Mouse (Mus musculus): ENCODE data around the gene Eef1akmt1. TPM values are rescaled to one million over a fixed set of nuclear protein-coding genes. Genes with fewer than 3 reads are reported as not detected.

Gene Eef1akmt1
- polyA plus RNA-seq, 1 experiment from 2014 or later = 59.5 TPM

GRCm38 (mm10) chr14:57555471-57556070 lies 15.8 kb downstream of the Eef1akmt1 start:
- TF ChIP-seq CTCF (IDR thresholded peaks at IDR 0.05; ENCODE audit: low read depth) (no peak), EP300 (optimal IDR thresholded peaks at IDR 0.05) (no peak)
- H3K4me2 ChIP-seq (replicated peaks; ENCODE audit: low read depth) = no peak overlapping the region
- no peak overlapping the region for H3K4me3 ChIP-seq (ENCODE audit: low read depth, low read length)
- H3K27ac ChIP-seq (replicated peaks) = no peak overlapping the region
- H3K9me3 ChIP-seq (ENCODE audit: control insufficient read depth, low read length) = no peaks in the 10 kb centered on the region
- no peaks in the 10 kb centered on the region for H3K4me1 ChIP-seq (replicated peaks; ENCODE audit: control insufficient read depth, insufficient read depth)
- 85% methylated on average over 7 of the region's 7 CpGs for WGBS
- H3K36me3 ChIP-seq (ENCODE audit: control insufficient read depth, insufficient read depth, low read length) = no peaks in the 10 kb centered on the region
- no peaks in the 10 kb centered on the region for H3K27me3 ChIP-seq (ENCODE audit: control insufficient read depth, insufficient read depth, low read length)
- ATAC-seq (ENCODE audit: low FRiP score, low TSS enrichment) = no peak
- DNase-seq (ENCODE audit: low spot score) = no peak
- no peak overlapping the region for H3K9ac ChIP-seq (ENCODE audit: low read length)

- H3K9me3 ChIP-seq (ENCODE audit: control insufficient read depth, low read length) = no peaks in the 10 kb centered on the region
- no peak overlapping the region for H3K4me3 ChIP-seq (ENCODE audit: low read depth, low read length)
- H3K27ac ChIP-seq (replicated peaks) = no peak overlapping the region
- H3K9ac ChIP-seq (ENCODE audit: low read length) = no peak overlapping the region
- 84% methylated on average over 5 of the region's 5 CpGs for WGBS
- DNase-seq (ENCODE audit: low spot score) = no peak
- H3K4me2 ChIP-seq (replicated peaks; ENCODE audit: low read depth) = no peak overlapping the region
- ATAC-seq (ENCODE audit: low FRiP score, low TSS enrichment) = no peak
- TF ChIP-seq CTCF (IDR thresholded peaks at IDR 0.05; ENCODE audit: low read depth) (no peak), EP300 (optimal IDR thresholded peaks at IDR 0.05) (no peak)
- no peaks in the 10 kb centered on the region for H3K27me3 ChIP-seq (ENCODE audit: control insufficient read depth, insufficient read depth, low read length)
- H3K36me3 ChIP-seq (ENCODE audit: control insufficient read depth, insufficient read depth, low read length) = no peaks in the 10 kb centered on the region
- no peaks in the 10 kb centered on the region for H3K4me1 ChIP-seq (replicated peaks; ENCODE audit: control insufficient read depth, insufficient read depth)
Observed at GRCm38 (mm10) chr14:57554434-57554833, 17.0 kb downstream of the Eef1akmt1 start.

GRCm38 (mm10) chr14:57552945-57553344 lies 18.5 kb downstream of the Eef1akmt1 start:
- Histone ChIP-seq H3K27ac (replicated peaks) (no peak overlapping the region), H3K4me3 (ENCODE audit: low read depth, low read length) (no peak overlapping the region), H3K27me3 (ENCODE audit: control insufficient read depth, insufficient read depth, low read length) (no peaks in the 10 kb centered on the region), H3K36me3 (ENCODE audit: control insufficient read depth, insufficient read depth, low read length) (no peaks in the 10 kb centered on the region), H3K4me1 (replicated peaks; ENCODE audit: control insufficient read depth, insufficient read depth) (no peaks in the 10 kb centered on the region), H3K9me3 (ENCODE audit: control insufficient read depth, low read length) (no peaks in the 10 kb centered on the region), H3K9ac (ENCODE audit: low read length) (no peak overlapping the region), H3K4me2 (replicated peaks; ENCODE audit: low read depth) (no peak overlapping the region)
- DNase-seq (ENCODE audit: low spot score) = no peak
- TF ChIP-seq CTCF (IDR thresholded peaks at IDR 0.05; ENCODE audit: low read depth) = no peak
- no peak for TF ChIP-seq EP300 (optimal IDR thresholded peaks at IDR 0.05)
- no peak for ATAC-seq (ENCODE audit: low FRiP score, low TSS enrichment)

GRCm38 (mm10) chr14:57547062-57547461 lies 24.4 kb downstream of the Eef1akmt1 start:
- TF ChIP-seq CTCF (IDR thresholded peaks at IDR 0.05; ENCODE audit: low read depth) (no peak), EP300 (optimal IDR thresholded peaks at IDR 0.05) (no peak)
- H3K27me3 ChIP-seq (ENCODE audit: control insufficient read depth, insufficient read depth, low read length) = no peaks in the 10 kb centered on the region
- H3K4me2 ChIP-seq (replicated peaks; ENCODE audit: low read depth) = no peak overlapping the region
- no peaks in the 10 kb centered on the region for H3K36me3 ChIP-seq (ENCODE audit: control insufficient read depth, insufficient read depth, low read length)
- peak; percentile 66; the same call in 1 of the 2 replicates for ATAC-seq (ENCODE audit: low FRiP score, low TSS enrichment)
- no peak overlapping the region for H3K9ac ChIP-seq (ENCODE audit: low read length)
- H3K4me1 ChIP-seq (replicated peaks; ENCODE audit: control insufficient read depth, insufficient read depth) = no peaks in the 10 kb centered on the region
- DNase-seq (ENCODE audit: low spot score) = no peak
- WGBS = 27% methylated on average over 5 of the region's 5 CpGs
- H3K9me3 ChIP-seq (ENCODE audit: control insufficient read depth, low read length) = no peaks in the 10 kb centered on the region
- H3K4me3 ChIP-seq (ENCODE audit: low read depth, low read length) = no peak overlapping the region
- peak overlapping the region; percentile 74 for H3K27ac ChIP-seq (replicated peaks)

GRCm38 (mm10) chr14:57546557-57547021 lies 24.8 kb downstream of the Eef1akmt1 start:
- no peak overlapping the region for H3K4me3 ChIP-seq (ENCODE audit: low read depth, low read length)
- TF ChIP-seq EP300 (optimal IDR thresholded peaks at IDR 0.05) (no peak), CTCF (IDR thresholded peaks at IDR 0.05; ENCODE audit: low read depth) (no peak)
- no peaks in the 10 kb centered on the region for H3K9me3 ChIP-seq (ENCODE audit: control insufficient read depth, low read length)
- peak overlapping the region; percentile 74 for H3K27ac ChIP-seq (replicated peaks)
- H3K9ac ChIP-seq (ENCODE audit: low read length) = no peak overlapping the region
- peak; percentile 85 for DNase-seq (ENCODE audit: low spot score)
- H3K4me2 ChIP-seq (replicated peaks; ENCODE audit: low read depth) = no peak overlapping the region
- H3K27me3 ChIP-seq (ENCODE audit: control insufficient read depth, insufficient read depth, low read length) = no peaks in the 10 kb centered on the region
- H3K4me1 ChIP-seq (replicated peaks; ENCODE audit: control insufficient read depth, insufficient read depth) = no peaks in the 10 kb centered on the region
- ATAC-seq (ENCODE audit: low FRiP score, low TSS enrichment) = peak; percentile 86
- WGBS = 11% methylated on average over 13 of the region's 13 CpGs
- no peaks in the 10 kb centered on the region for H3K36me3 ChIP-seq (ENCODE audit: control insufficient read depth, insufficient read depth, low read length)

GRCm38 (mm10) chr14:57546131-57546530 lies 25.3 kb downstream of the Eef1akmt1 start:
- 69% methylated on average over 8 of the region's 8 CpGs for WGBS
- Histone ChIP-seq H3K9ac (ENCODE audit: low read length) (no peak overlapping the region), H3K36me3 (ENCODE audit: control insufficient read depth, insufficient read depth, low read length) (no peaks in the 10 kb centered on the region), H3K27me3 (ENCODE audit: control insufficient read depth, insufficient read depth, low read length) (no peaks in the 10 kb centered on the region), H3K4me2 (replicated peaks; ENCODE audit: low read depth) (no peak overlapping the region), H3K4me3 (ENCODE audit: low read depth, low read length) (no peak overlapping the region), H3K4me1 (replicated peaks; ENCODE audit: control insufficient read depth, insufficient read depth) (no peaks in the 10 kb centered on the region), H3K9me3 (ENCODE audit: control insufficient read depth, low read length) (no peaks in the 10 kb centered on the region), H3K27ac (replicated peaks) (peak overlapping the region; percentile 74)
- DNase-seq (ENCODE audit: low spot score) (no peak), ATAC-seq (ENCODE audit: low FRiP score, low TSS enrichment) (no peak)
- TF ChIP-seq CTCF (IDR thresholded peaks at IDR 0.05; ENCODE audit: low read depth) (no peak), EP300 (optimal IDR thresholded peaks at IDR 0.05) (no peak)

Measured in stomach, postnatal 0 days (tissue).